Mouse (Mus musculus): ENCODE measurements around the gene Ccm2. TPM values are rescaled to one million over a fixed set of nuclear protein-coding genes. Genes with fewer than 3 reads are reported as not detected.

Ccm2 gene
- total RNA-seq, 2 experiments from 2014 or later = 46.4 to 47.5 TPM

GRCm38 (mm10) chr11:6529961-6530360 is 16.7 kb upstream of the Ccm2 start:
- peak; percentile 40 for DNase-seq

- no peak for DNase-seq
Observed at GRCm38 (mm10) chr11:6530746-6531145, 15.9 kb upstream of the Ccm2 start.

DNA sequence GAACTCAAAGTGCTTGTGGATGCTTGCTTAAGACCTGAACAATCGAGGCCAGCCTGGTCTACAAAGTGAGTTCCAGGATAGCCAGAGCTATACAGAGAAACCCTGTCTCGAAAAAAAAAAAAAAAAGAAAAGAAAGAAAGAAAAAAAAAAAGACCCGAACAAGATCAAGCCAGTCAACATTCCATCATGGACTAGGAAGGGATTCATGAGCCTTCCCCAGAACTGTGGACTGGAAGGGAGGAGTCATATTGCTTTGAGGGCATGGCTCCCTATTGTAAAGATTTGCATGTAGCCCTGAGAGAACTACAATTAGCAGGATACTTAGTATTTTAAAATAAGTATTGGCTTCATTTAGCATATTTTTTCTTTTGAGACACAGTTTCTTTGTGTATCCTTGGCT is 2.0 kb upstream of the Ccm2 start:
- DNase-seq = no peak

DNA sequence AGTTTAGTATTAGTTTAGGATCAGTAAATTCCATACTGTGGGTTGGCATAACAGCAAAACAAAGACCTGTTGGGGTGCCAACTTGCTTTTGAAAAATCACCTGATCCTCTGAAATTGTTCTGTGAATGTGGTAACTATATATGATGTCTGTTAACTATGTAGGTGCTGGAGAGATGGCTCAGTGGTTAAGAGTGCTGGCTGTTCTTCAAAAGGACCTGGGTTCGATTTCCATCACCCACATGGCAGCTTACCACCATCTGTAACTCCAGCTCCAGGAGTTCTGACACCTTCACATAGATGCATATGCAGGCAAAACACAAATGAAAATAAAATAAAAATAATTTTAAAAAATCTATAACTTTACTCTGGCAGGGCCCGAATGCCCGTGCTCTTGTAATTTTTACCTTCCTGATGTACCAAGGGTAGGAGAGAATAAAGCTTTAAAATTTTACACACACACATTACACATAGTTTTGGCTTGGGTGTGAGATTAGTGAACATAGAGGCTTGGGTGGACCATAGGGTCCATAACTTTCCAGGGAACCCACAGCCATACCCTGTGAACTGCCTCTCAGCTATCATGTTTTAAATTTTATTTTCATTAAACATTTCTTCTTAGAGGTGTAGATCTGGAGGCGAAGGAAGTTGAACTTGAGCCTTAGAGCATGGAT is 1.4 kb upstream of the Ccm2 start:
- DNase-seq = no peak

GRCm38 (mm10) chr11:6545857-6546192 is 862 bp upstream of the Ccm2 start:
- DNase-seq = no peak

GRCm38 (mm10) chr11:6547037-6547680 is 472 bp downstream of the Ccm2 start:
- peak; percentile 79 for DNase-seq

DNA sequence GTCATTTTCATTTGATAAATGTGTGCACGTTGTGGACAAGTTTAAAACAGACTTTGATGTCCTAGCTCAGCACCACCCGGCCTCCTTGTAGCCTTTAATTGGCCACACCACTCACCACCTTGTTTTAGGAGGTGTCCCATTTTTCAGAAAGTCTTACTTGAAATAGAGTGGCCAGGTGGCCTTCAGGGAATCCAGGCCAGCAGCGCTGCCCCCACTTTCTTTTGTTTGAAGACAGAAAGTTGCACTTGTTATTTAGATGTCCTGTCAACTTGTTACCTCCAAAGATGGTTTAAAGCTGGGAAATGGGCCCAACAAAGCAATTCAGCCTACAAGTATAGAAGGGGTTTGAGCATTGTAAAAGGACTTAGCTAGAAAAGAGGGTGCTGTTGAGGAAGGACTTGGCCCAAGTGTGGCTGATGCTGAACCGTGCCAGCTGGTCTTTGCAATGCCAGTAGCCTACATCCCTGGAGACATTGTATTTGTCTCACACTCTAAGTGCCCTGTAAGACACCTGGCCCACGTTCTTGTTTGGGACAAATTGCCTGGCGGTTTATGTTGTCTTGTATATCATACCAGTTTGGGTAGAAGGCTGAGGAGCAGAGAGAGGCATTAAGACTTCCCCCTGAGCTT is 1.1 kb downstream of the Ccm2 start:
- peak; percentile 47 for DNase-seq

DNA sequence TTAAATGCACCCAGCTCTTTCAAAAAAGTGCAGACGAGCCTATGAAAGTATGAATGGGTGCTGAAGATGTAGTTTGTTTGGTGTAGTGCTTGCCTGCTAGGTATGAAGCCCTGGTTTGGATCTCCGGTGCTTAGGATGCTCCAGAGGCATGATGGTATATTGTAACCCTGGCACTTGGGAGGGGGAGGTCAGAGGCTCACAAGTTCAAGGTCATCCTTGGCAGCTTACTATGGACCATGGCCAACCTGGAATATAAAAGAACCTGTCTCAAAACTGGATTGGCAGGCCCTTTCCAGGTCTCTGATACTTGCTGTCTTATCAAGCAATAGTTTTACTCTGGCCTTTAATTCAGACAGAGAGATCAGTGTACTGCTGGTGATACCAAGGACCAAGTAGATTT is 3.1 kb downstream of the Ccm2 start:
- no peak for DNase-seq

- no peak for DNase-seq
Observed at GRCm38 (mm10) chr11:6550201-6550600, 3.5 kb downstream of the Ccm2 start.

DNA sequence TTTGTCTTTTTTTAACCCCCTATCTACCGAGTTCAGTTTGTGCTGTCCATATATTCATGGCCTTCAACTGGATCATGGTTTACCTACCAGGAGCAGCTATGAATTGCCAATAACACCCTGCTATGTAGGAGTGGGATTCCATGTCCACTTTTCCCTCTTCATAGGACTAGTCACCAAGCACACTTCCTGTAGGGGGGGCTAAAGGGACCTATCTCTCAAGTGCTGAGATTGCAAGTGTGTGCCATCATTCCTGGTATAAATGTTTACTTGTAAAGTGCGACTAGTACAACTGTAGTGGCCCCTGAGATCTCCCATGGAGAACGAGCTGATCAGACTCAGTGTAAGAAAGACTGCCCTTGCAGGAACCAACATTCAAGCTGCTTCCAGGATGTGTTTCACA is 11.5 kb downstream of the Ccm2 start:
- no peak for DNase-seq

- no peak for DNase-seq
Observed at GRCm38 (mm10) chr11:6559996-6560395, 13.3 kb downstream of the Ccm2 start.

DNA sequence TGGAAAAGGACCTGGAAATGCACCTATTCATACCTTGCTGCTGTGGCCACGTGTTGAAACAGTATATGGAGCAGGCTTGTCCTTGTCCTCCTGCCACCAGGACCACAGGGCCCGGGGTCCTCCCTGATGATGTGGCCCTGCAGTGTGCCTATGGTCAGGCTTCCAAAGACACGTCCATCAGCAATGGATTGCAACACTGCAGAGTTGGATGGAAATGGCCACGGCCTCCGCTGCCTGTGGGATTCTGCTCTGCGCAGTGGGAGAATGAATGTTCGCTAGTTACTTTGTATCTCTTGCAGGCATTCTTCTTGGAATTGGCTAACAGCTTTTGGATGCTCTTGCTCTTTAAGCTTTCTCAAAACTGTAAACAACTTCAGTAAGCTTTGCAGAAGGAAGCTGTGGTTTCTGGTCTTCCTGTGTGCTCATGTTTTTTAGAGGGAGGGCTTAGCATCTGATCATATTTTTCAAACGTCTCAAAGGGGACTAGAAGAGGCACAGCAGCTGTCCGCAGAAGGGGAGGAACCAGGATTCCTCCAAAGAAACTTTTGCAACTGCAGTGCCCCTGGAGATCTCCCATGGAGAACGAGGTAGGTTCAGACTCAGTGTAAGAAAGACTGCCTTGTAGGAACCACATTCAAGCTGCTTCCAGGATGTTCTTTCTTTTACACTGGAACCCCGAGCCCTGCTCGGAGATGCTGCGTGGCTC is 14.1 kb downstream of the Ccm2 start:
- peak; percentile 37 for DNase-seq

DNA sequence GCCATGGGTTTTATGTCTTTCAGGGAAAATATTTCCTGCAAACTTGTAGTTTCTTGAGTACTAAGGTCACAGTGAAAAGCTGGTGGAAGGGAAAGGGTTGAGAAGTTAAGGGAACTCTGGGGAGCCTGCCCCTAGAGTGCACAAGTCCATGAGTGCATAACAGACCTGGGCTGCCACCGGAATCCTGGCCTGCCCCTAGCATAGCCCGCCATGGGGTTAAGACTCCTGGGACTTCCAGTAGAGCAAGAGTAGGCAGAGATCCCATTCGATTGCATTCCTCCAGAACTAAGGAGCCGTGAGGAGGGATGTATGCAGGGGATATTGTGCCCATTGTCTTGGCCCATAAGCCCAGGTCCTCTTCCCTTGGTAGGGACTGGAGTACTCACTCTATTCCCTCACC is 14.8 kb downstream of the Ccm2 start:
- peak; percentile 49 for DNase-seq

- no peak for DNase-seq
Observed at GRCm38 (mm10) chr11:6562359-6562758, 15.7 kb downstream of the Ccm2 start.

DNA sequence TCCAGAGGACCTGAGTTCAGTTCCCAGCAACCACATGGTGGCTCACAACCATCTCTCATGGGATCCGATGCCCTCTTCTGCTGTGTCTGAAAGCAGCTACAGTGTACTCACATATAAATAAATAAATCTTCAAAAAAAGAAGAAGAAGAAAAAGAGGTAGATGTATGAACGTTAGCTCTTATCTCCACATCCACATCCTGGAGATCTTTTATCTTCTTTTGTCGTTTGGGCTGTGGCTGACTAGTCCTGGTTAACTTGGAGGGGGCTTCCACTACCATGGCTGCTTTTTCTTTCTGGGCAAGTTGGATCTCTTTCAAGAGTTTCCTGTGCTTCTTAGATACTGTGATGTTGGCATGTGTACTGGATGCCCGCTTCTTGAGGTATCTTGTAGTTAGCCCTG is 16.5 kb downstream of the Ccm2 start:
- no peak for DNase-seq

GRCm38 (mm10) chr11:6566496-6566895 is 19.8 kb downstream of the Ccm2 start:
- no peak for DNase-seq

- DNase-seq = no peak
Observed at GRCm38 (mm10) chr11:6567951-6568350, 21.3 kb downstream of the Ccm2 start.

GRCm38 (mm10) chr11:6568584-6569409 is 22.1 kb downstream of the Ccm2 start:
- DNase-seq = peak; percentile 37

GRCm38 (mm10) chr11:6569410-6569777 is 22.7 kb downstream of the Ccm2 start:
- DNase-seq = peak; percentile 65

DNA sequence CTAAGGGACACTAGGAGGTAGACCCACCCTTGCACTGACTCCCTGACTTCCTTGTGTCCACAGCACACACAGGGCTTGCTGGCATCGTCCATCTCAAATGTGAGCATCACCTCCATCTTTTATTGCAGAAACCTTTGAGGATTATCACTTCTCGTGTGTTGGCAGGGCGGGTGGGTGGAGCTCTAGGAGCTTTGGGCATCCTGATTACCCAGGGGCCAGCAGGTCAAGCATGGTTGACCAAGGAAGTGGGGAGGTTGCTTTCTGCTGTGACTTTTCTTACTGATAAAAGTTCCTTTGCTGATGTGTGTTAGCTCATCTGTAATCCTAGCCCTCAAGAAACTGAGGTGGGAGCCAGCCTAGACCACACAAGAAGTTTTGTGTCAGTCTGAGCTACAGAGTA is 29.5 kb downstream of the Ccm2 start:
- DNase-seq = no peak

GRCm38 (mm10) chr11:6579361-6579760 is 32.7 kb downstream of the Ccm2 start:
- no peak for DNase-seq

GRCm38 (mm10) chr11:6580065-6580750 is 33.5 kb downstream of the Ccm2 start:
- no peak for DNase-seq
